Mouse (Mus musculus) retina, embryonic 14.5 days (tissue): ENCODE results near the gene Tbc1d22a.
A peak's percentile ranks its signal among the peaks of the same experiment; 100 is the strongest.

ENCODE experiments used
- DNase-seq: peaks from one replicate; pipeline ENCODE4 v3.0.0-alpha.2; 2015; ENCODE audit warnings: low spot score

Tbc1d22a gene

DNA sequence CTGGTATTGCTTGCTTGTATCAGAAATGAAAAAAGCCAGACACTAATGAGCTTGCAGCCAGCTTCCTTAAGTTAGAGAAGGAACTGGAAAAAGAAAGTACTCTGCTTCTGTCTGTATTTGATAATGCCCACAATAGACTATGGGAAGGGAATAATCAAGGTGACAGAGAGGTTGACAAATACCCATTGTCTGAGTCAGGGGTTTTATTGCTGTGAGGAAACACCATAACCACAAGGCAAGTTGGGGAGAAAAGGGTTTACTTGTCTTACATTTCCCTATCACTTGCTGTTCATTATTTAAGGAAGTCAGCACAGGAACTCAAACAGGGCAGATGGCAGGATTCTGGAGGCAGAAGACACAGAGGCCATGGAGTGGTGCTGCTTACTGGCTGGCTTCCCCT is 231.8 kb downstream of the Tbc1d22a start:
- no peak for DNase-seq

DNA sequence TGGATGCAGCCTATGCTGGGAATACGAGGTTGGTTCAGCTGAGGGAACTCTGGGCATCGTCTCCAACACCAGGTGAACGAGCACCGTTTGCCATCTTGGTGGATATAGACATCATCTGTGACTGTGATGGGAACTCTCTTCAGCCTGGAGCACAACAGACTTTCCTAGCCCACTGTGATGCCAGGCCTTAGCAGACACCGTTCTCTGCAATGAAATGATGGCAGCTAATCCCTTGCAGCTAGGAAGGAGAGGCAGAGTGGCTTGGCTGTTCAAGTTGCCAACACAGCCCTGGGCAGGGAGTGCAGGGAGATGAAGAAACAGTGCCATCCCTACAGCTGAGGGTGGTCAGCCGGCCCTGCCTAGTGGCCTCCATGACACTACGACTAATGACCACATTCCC is 233.0 kb downstream of the Tbc1d22a start:
- DNase-seq, result no peak

DNA sequence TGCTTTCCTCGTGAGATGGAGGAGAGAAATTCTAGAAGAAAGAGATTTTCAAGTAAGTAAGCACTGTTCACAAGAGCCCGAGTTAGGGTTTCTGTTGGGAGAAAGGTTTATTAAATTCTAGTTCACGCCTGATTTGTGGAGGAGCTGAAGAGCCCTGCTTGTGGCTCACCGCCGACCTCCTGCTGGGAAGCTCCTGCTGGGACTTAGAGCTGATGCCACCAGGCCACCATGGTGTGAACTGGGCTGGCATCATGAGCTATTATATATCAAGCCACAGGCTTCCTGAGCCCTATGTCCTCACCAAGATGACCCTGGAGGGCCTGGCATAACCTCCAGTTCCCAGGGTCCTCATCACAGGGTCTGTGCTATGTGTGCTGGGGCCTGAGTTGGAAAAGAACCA is 235.0 kb downstream of the Tbc1d22a start:
- DNase-seq, result no peak

DNA sequence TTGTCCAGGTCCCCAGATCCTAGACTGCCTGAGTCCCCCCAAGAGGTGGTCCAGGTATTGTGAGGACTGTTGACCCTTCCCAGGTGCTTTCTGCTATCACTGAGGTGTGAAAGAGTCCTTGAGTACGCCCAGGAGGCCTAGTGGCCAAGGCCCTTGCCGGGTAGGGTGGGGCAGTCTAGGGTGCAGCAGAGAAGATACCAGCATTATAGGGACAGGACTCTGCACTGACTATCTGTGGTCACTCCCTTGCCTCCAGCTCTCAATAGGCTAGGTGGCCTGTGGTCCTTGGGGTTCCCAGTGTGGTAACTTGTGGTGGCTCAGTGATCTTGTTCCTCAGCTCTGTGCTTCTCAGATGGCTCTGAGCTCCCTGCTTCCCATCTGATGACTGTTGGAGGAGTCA is 235.5 kb downstream of the Tbc1d22a start:
- no peak for DNase-seq

DNA sequence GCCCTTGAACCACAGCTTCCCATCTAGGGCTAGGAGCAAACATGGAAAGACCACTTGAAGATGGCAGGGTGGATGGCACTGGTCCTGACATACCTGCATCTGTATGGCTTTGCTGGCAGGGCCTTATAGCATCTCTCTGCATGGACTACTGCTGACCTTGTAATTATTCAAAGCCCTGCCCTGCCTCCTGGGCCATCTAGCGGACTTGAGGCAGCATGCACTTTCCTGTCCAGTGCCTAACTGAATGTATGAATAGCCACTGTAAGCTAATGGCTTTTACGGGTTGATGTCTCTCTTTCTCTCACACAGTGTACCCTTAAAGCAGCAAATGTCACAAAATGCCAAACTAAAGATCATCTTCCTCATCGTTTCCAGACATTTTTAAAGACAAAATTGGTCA is 245.2 kb downstream of the Tbc1d22a start:
- DNase-seq, result peak; percentile 34

DNA sequence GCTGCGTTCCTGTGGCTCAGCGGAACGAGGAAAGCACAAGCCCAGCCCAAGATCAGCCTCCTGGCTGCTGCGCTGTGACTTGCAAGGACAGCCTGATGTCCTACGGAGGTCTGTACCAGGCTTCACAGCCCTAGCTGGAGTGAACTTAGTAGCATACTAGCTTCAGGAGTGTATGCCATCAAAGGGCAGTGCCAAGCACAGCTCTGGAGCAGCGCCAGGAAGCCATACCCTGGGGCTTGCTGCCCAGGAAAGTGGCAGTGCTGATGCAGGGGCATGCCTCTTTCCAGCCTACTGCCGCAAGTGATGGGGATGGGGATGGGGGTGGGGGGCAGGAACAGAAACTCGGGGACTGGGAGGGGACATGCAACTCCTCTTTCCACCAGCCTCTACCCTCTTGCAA is 248.4 kb downstream of the Tbc1d22a start:
- no peak for DNase-seq

DNA sequence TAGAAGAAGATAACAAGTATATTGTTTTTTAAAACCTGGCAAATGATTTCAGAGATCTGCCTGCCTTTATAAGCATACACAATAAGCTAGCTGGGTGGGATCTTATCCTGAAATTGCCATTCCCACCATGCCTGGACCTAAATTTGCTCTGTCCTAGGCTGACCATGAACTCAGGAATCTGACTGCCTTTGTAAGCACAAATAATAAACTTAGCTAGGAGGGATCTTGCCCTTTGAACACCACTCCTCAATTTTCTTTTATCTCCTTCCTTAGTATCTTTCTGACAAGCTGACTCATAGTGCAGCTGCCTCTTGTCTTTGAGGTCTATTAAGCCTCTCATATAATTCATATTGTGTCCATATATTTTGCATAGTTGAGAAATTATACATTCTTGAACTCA is 253.8 kb downstream of the Tbc1d22a start:
- no peak for DNase-seq

DNA sequence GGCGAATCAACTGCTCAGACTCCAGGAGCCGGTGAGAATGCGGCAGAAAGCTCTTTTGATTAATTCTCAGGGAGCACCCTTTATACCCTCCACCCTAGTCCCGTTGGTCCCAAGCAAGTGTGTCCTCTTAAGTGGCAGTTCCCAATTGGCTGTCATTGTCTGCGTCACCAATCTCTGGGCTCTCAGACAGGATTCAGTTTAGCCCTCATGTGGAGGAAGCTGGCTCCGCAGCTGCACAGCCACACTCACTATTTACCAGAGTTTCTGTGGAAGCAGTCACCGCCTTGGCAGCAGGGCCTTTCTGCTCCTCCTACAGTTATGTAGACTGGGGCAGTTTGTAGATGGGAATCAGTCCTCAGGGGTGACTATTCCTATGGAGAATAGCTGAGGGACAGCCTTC is 256.9 kb downstream of the Tbc1d22a start:
- DNase-seq, result no peak

DNA sequence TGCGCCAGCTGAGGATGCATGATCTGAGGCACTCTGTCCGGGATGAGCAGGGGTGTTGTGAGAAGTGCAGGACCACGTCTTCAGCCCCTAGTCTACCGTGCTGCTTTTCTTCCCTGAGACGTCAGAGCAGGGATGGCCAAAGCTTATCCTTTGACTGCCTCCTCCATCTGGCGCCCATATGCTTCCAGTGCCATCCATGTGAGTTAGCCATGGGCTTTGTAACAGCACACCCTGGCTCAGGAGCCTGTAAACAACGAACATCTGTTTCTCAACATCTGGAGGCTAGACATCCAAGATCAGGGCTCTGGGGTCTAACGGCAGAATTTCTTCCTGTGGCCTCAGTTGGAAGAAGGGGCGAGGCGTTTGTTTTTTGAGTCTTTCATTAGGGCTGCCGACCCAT is 259.2 kb downstream of the Tbc1d22a start:
- DNase-seq, result no peak

DNA sequence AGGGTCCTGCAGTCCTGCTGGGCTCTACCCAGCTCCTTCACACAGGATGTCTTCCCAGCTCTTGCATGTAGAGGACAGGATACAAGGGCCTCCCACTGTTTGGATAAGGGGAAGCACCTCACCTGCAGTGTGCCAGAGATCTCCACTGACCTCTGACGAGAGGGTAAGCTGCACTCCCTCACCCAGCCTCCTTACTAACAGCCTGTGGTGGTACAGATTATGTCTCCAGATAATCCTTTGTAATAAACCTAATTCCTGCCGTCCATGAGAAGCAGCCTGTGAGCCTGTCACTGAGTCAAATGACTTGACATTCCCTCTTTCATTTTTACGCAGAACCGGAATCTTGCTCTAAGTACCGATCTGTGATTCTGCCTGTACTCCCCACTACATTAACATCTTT is 260.7 kb downstream of the Tbc1d22a start:
- DNase-seq, result no peak

DNA sequence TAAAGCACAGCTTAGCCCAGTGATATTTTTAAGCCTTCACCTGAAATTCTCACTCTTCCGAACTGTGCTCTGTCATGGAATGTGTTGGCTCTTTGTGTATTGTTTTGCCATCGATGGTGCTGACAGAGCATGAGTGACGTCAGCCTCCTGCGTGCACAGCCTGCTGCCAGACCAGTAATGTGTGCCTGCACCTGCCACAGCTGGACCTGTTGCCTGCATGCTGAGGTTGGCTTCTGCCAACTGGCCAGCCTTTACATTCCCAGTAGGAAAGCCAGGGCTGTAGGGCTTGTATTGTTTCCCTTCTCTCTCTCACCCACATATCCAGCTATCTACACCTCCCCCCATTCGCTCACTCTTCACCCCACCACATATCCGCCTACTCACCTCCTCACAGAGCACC is 262.2 kb downstream of the Tbc1d22a start:
- DNase-seq, result no peak

DNA sequence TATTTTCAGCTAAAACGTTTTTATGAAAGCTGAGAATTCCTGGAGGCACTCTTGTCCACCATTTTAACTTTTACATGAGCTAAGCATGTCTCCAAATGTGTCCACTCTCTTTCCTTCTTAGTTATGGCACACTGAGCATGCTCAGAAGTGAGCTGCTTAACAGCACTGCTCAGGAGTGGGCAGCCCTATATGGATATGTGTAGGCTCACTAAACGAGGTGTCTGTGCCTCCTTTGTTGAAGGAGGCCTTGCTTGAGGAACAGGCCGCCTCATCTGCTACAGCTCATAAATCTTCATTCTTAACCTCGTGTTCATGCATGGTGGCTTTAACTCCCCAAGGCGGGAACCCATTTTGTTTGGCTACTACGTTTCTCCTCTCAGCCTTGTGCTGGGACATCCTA is 262.8 kb downstream of the Tbc1d22a start:
- DNase-seq, result no peak

DNA sequence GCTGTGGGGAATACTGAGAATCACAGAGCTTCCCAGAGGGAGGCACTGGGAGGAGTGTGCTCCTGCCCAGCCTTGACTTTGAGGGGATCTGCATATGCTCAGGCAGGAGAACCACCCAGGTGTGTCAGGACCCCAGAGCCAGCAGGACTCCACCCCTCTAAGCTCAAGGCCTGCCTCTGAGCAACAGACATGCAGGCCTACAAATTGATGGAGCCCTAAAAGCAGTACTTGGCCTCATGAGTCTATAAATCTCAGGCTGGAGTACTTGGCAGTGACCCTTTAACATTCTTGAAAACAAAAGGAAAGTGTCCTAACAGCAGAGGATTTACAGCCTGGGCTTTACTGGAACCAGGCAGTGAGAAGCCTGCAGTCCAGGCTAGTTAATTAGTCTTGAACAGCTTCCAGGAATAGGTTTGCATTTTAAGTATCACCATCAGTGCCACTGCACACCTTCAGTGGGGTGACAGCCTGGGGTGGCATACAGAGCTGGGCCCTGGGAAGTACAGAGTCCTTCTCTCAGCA is 263.3 kb downstream of the Tbc1d22a start:
- DNase-seq, result no peak

DNA sequence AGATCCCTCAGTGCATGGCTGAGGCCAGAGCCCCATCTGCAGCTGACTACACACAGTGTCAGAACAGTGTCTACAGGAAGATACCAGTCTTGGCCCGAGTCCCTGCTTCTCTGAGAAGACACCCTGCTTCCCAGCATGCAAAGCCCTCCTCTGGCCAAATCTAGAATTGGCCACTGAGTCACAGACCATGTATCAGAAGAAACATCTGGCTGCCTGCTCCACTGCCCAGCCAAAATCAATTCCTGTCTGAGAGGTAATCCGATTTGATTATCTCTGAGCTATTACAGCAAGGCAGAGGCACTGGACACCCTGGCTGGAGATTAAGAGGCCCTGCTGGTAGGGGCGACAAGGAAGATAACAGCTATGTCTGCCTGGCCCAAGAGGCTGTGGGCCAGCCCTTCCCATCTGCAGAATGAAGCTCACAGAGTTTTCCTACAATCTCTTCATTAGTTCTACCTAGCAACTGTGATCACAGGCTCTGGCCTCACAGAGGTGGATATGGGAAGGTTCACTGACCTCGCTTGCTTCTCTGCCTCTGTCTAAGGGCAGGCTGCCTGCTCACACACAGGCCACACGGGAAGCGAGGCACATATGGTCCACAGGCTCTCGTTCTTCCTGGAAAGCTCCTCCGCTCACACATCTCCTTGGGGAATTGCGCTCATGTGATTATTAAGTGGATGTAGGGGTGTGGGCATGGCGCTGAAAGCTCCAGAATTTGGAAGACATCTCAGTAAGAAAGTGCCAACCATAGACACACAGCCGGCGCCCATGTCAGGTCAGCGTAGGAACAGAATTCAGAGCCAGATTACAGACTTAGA is 264.6 kb downstream of the Tbc1d22a start:
- DNase-seq, result peak; percentile 56

DNA sequence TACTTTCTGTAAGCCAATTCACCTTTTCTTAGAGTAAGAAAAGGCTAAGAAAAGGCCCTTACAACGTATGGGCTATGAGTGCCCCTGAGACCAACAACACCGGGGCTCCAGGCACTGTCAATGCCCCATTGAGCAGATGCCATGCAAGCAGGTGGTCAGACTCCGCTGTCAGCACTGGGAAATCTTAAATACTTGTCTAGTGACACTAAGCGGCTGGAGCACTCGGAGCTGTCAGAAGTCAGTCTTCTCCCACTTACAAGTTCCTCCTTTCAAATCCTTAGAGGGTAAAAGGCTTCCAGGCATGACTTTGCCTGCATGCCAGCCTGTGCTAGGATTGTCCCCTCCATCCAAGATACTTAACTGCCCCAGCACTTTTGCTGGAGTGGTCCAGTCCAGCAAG is 268.1 kb downstream of the Tbc1d22a start:
- DNase-seq, result no peak

DNA sequence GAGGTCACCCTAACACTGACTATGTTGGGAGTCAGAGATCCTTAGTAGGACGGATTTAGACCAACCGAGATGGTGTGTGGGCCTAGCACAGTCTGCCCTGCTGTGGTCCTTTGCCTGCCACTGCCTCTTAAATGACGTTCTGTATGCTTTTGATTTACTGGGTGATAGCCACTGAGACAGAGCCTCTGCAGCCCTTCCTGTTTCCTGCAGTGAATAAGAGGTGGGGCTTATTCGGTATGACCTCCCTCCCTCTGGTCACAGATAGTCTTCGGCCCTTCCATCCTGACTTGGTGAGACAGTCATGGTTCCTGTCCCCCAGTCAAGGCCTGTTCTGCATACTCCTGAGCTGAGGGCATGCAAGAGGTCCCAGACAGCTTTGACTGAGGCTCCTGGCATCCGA is 271.6 kb downstream of the Tbc1d22a start:
- DNase-seq, result no peak

DNA sequence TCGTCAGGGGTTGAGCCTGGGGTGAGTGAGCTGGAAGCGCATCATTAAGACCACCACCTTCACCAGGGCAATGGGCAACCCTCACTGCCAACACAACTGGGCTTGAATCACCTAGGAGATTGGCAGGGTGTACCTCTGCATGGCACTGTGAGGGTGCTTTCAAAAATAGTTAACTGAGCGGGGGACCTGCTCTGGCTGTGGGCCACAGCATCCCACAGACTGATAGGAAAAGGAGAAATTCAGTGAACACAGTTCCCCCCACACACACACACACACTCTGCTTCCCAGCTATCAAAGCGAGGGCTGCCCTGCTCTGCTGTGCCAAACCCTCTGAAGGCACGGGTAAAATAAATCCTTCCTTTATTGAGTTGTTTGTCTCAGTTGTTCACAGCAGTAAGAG is 273.1 kb downstream of the Tbc1d22a start:
- no peak for DNase-seq

DNA sequence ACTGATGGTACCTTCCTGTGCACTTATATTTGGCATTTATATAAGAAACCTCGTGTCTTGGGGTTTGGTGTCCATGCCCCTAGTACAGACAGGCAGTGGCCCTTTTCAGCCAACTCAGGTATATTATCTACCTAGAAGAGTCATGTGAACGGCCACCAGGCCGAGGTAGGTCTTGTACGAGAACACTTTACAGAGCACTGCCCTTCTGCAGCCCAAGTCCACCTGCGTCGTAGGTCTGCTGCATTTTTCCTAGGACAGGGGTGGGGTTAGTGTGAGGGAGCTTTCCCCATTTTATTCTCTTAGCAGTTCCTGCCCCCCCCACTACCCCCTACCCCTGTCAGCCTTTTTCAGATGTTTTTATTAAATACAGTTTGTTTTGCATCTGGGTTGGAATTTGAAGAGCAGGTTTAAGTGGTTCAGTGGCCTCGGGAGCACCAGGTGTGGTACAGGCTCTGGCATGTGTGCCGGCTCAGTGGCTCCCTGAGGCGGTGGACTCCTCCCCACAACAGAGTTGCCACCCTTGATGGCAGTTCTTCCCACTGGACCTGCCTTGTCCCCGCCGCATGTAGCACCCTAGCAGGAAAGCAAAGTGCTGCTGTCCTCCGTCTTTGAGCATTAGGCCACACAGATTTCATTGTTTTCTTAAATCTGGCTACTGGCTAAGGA is 277.3 kb downstream of the Tbc1d22a start:
- no peak for DNase-seq

DNA sequence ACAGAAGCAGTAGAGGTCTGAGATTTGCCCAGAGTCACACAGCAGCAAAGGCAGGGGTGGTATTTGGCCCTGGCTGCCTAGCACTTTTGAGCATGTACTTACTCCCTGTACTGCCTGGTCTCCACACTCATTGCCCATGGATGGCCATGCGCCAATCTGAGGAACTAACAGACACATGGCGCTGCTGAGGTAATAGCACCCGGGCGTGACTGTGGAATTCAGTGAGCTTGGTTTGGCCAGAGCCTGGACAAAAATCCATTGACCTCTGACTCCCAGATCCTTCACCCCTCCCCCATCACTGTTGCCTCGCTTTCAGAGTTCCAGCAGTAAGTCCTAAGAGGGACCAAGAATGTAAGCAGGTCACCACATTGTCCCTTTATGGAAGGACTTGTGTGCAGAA is 278.4 kb downstream of the Tbc1d22a start:
- no peak for DNase-seq

DNA sequence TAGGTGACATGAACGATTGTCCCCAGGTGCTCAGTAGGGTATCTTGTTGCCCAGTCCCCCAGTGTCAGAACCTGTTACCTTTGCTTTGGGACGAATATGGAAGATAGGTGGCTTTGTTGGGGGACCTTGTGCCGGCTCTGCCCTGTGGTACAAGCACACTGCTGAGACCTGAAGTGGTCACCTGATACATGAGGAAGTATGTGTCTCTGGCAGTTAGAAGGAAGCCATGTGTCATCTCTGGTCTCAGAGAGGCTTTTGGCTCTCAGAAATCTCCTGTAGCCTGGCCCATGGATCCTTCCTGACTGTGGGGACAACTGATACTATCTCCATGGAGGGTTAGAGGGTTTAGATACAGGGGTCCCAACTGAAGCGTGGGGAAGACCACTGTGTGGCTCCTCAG is 281.9 kb downstream of the Tbc1d22a start:
- no peak for DNase-seq

DNA sequence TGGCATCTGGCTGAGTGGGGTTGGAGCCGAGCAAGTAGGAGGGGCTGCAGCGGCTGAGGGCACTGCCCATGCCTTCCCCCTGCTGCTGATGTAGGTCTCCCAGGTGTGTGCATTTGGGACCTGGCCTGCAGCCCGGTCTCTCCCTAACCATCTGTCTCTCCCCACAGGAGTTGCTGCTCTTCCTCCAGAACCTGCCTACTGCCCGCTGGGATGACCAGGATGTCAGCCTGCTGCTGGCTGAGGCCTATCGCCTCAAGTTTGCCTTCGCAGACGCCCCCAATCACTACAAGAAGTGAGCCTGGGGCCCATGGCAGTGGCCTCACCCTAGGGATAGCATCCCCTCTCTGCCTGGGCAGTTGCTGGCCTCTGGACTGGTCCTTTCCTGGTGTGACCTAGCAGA is 282.4 kb downstream of the Tbc1d22a start:
- DNase-seq, result no peak

DNA sequence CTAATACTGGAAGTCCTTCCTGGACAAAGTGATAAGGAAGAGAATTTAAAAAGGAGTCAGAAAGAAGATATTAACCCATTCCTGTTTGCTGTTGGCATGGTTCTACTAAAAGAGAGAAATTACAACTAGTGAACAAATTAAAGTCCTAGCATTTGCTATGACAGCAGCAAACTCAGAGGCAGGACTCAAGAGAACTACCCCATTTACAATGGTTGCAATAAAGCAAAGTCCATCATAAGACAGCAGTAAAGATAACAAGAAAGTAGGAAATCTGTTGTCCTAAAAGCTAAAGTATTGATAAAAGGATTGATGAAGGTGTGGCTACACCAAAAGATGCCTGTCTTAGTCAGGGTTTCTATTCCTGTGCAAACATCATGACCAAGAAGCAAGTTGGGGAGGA is 286.3 kb downstream of the Tbc1d22a start:
- DNase-seq, result no peak

DNA sequence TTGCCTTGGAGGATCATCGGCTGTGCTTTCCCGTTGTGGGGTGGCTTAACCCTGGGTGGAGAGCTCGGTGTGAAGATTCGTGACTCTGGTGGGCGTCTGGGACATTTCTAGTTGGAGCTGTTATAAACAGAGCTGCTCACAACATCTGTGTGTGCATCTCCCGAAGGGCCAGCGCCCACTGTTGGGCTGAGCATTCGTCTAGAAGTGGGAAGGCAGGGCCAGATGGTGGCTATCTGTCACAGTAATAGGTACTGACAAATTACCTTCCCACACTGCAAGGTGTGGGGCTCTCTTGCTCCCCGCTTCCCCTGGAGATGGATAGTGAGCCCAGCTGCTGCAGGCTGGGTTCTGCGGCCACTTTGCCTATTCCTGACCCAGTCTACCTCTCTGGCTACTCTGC is 289.2 kb downstream of the Tbc1d22a start:
- peak; percentile 25 for DNase-seq

DNA sequence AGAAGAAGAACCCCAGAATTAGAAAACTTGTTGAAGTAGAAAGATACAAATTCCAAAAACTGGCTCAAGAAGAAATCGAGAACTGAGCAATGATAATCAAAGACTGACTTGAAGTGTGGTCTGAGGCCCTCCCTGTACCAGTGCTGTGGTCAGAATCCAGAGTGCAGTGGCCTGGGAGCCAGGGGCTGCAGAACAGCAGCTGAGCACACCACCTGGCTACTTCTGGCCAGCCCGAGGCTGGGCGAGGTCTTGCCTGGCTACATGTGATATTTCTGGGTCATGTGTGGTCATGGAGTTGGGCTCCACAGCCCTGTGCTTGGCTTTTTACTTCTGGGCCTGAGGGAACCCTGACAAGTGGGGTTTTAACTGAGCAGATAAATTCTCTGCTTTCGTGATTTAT is 292.4 kb downstream of the Tbc1d22a start:
- DNase-seq, result no peak
